ENCODE assay signal across 8 mouse cellular contexts in genomic region chr9:64172816-64173665, GRCm38 (mm10). TPM values are rescaled to one million over a fixed set of nuclear protein-coding genes. Genes with fewer than 3 reads are reported as not detected.
DNase-seq lines count a peak whose midpoint lies in the region; ATAC-seq lines count a peak whose summit lies in the region.

Zwilch (minus strand) TSS chr9:64173104.
Rpl4 (plus strand) TSS chr9:64173375.

- intact Hi-C loops in gastrocnemius, postnatal 14 days (cut with DNase I; ENCODE audit: low total_unique reads) = no loop called here
- intact Hi-C loops in left cerebral cortex, postnatal 10 days (cut with DNase I) = no loop called here

- DNase-seq in adipocyte (ENCODE audit: low spot score) = peak; percentile 87
- DNase-seq in embryo, embryonic 10 days (ENCODE audit: low spot score) = peak; percentile 93
- DNase-seq in gastrocnemius, postnatal 14 days = peak; percentile 77
- DNase-seq in left cerebral cortex, postnatal 10 days (ENCODE audit: extremely low spot score in 1 of 2, low spot score in 2 of 2) = peak; percentile 79 to 84
- DNase-seq in right cerebral cortex, postnatal 25 days = peak; percentile 76
- peak; percentile 74 to 85 for DNase-seq in urinary bladder, postnatal 4 days (ENCODE audit: low spot score in 2 of 2)

- peak; percentile 82 for ATAC-seq in inflammation-experienced regulatory T-cells, adult 6 months
- ATAC-seq in megakaryocyte-erythroid progenitor cell, adult 5-6 weeks (replicated peaks; ENCODE audit: low FRiP score, low TSS enrichment, poor library complexity, severe bottlenecking) = peak; percentile 76

RNA-seq across cellular contexts. Expression of gene Zwilch, which starts in this region (rescaled TPM):
- 1 to 10 TPM; 1.9 to 2.1 TPM for total RNA-seq in gastrocnemius, postnatal 14 days (2021)
- polyA plus RNA-seq in inflammation-experienced regulatory T-cells, adult 6 months (2017; shearing (Covaris generic)) = 10 to 100 TPM in 1 of 3 experiments, 1 to 10 TPM in 2; 4.2 to 12.4 (median 5.0) TPM
- 1 to 10 TPM; 5.1 to 7.1 TPM for total RNA-seq in left cerebral cortex, postnatal 10 days (2021)
- total RNA-seq in megakaryocyte-erythroid progenitor cell, adult 5-6 weeks (2014; fragmentation: Nextera tagmentation) = 63.8 and 96.9 TPM in 2 replicates
- 168 and 181 TPM in 2 replicates for total RNA-seq in megakaryocyte-erythroid progenitor cell, adult 5-6 weeks (2017)

RNA-seq across cellular contexts. Expression of gene Rpl4, which starts in this region (rescaled TPM):
- total RNA-seq in gastrocnemius, postnatal 14 days (2021) = 100 to 1,000 TPM; 594 to 710 TPM
- 1,000 to 10,000 TPM; 2,319 to 3,701 (median 3,342) TPM for polyA plus RNA-seq in inflammation-experienced regulatory T-cells, adult 6 months (2017; shearing (Covaris generic))
- 100 to 1,000 TPM; 554 to 592 TPM for total RNA-seq in left cerebral cortex, postnatal 10 days (2021)
- total RNA-seq in megakaryocyte-erythroid progenitor cell, adult 5-6 weeks (2014; fragmentation: Nextera tagmentation) = 3,030 and 3,310 TPM in 2 replicates
- 3,630 and 3,665 TPM in 2 replicates for total RNA-seq in megakaryocyte-erythroid progenitor cell, adult 5-6 weeks (2017)

Comparison
In these comparisons a context has a peak if more than half of its experiments do, and no peak if none do; other contexts are left out.
1. Peak in every context shown above with its lines: DNase-seq and ATAC-seq.
2. RNA of gene Zwilch (total RNA-seq): 63.8 to 181 TPM in megakaryocyte-erythroid progenitor cell, adult 5-6 weeks; 5.1 to 7.1 TPM in left cerebral cortex, postnatal 10 days and 1.9 to 2.1 TPM in gastrocnemius, postnatal 14 days; every median in the first group is over 4 times any median in the second.
3. RNA of gene Rpl4 (total RNA-seq): 3,030 to 3,665 TPM in megakaryocyte-erythroid progenitor cell, adult 5-6 weeks; 594 to 710 TPM in gastrocnemius, postnatal 14 days and 554 to 592 TPM in left cerebral cortex, postnatal 10 days; every median in the first group is over 4 times any median in the second.